Mouse (Mus musculus): ENCODE measurements at regions not wholly inside any gene's neighbourhood (a gene's known extent, or its start where the extent isn't known, plus 50 kb on each side); places are given as distances from the start of the nearest gene placed in this dataset.
A peak's percentile ranks its signal among the peaks of the same experiment; 100 is the strongest.

DNA sequence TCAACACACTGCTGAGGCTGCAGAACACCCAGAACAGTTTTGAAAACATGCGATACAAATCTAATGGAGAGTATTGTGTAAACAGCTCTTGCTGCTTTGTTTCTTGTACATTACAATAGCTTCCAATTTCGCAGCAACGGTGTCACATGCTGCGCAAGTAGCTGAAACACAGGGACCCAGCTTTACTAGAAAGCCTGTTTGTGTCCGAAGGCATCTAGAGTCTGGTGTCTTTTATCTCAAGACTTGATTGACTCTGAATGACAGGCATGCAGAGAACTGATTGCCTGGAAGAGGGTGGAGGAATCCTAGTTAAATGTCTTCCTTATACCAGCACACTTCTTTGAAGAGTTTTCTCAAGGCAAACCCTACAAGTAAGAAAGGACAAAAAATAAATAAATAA is 66.1 kb upstream of the Fgf10 start:
- Histone ChIP-seq H3K4me1 (ENCODE audit: control insufficient read depth, insufficient read depth, low read length) (no peaks in the 10 kb centered on the region; the same call in 1 of the 2 replicates), H3K27me3 (replicated peaks; ENCODE audit: control insufficient read depth, insufficient read depth, low read length) (no peaks in the 10 kb centered on the region), H3K36me3 (ENCODE audit: control insufficient read depth, insufficient read depth, low read length) (no peaks in the 10 kb centered on the region), H3K4me3 (ENCODE audit: insufficient read depth, low read depth, low read length) (no peak overlapping the region), H3K27ac (ENCODE audit: insufficient read depth, low read depth, low read length) (no peak overlapping the region)
- DNase-seq: no peak
- TF ChIP-seq POLR2A (IDR thresholded peaks at IDR 0.05; ENCODE audit: low read depth, low read length) (no peak), CTCF (conservative IDR thresholded peaks at IDR 0.05; ENCODE audit: insufficient read depth, insufficient read length, low read depth, low read length) (no peak)
- WGBS: 91% methylated on average over 5 of the region's 5 CpGs

DNA sequence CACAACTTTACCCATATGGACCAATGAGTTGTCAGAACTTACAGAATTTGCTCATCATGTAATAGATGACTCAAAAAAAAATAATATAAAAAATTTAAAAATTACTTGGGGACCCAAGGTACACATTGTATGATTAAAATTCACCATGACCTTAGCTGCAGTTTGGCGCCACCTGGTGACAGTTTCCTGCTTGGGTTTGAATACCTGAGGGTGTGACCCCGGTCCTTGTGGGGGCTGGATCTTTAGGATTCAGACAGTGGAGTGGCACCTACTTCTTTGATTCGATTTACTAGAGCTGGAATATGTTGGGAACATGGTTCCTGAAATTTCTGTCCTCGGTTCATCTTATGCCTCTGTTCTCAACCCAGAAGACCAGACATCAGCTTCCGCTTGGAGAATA is 72.7 kb upstream of the Fgf10 start:
- DNase-seq: peak; percentile 7
- H3K27me3 ChIP-seq (replicated peaks; ENCODE audit: control insufficient read depth, insufficient read depth, low read length): no peaks in the 10 kb centered on the region
- H3K36me3 ChIP-seq (ENCODE audit: control insufficient read depth, insufficient read depth, low read length): no peaks in the 10 kb centered on the region
- H3K4me1 ChIP-seq (ENCODE audit: control insufficient read depth, insufficient read depth, low read length): peaks cover 2% of the 10 kb centered on the region; the same call in 1 of the 2 replicates
- WGBS: 66% methylated on average over 5 of the region's 5 CpGs
- H3K27ac ChIP-seq (ENCODE audit: insufficient read depth, low read depth, low read length): no peak overlapping the region
- TF ChIP-seq CTCF (conservative IDR thresholded peaks at IDR 0.05; ENCODE audit: insufficient read depth, insufficient read length, low read depth, low read length) (peak; percentile 34; the same call in 1 of the 2 replicates), POLR2A (IDR thresholded peaks at IDR 0.05; ENCODE audit: low read depth, low read length) (no peak)
- no peak overlapping the region for H3K4me3 ChIP-seq (ENCODE audit: insufficient read depth, low read depth, low read length)

DNA sequence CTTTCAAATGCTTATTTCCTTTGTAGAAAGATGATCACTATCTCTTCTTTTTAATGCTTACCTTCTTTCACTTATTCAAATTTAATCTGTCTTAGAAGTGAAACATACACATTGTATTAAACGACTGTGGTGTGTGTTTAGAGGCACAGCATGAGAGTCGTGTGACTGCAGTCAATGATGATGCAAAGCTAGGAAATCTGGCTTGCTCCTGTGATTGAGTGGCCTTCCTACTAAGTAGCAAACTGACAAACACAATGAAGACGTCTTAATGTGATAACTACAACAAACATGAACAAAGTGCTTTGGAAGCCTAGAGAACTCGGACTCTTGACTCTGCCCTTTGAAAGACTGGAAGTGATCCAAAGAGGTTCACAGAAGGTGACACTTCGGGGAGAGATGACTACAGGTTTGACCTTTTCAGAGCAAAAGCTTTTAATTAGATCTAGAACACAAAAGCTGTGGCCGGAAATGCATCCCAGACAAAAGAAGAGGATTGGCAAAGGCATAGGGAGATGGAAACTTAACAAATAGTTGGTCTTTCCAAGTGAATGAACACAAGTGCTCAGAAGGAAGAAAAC is 73.3 kb upstream of the Fgf10 start:
- H3K36me3 ChIP-seq (ENCODE audit: control insufficient read depth, insufficient read depth, low read length): no peaks in the 10 kb centered on the region
- peaks cover 2% of the 10 kb centered on the region; the same call in 1 of the 2 replicates for H3K4me1 ChIP-seq (ENCODE audit: control insufficient read depth, insufficient read depth, low read length)
- no peak overlapping the region for H3K27ac ChIP-seq (ENCODE audit: insufficient read depth, low read depth, low read length)
- WGBS: 55% methylated on average over 6 of the region's 6 CpGs
- TF ChIP-seq CTCF (conservative IDR thresholded peaks at IDR 0.05; ENCODE audit: insufficient read depth, insufficient read length, low read depth, low read length): no peak
- no peak for TF ChIP-seq POLR2A (IDR thresholded peaks at IDR 0.05; ENCODE audit: low read depth, low read length)
- peak; percentile 75 for DNase-seq
- no peaks in the 10 kb centered on the region for H3K27me3 ChIP-seq (replicated peaks; ENCODE audit: control insufficient read depth, insufficient read depth, low read length)
- H3K4me3 ChIP-seq (ENCODE audit: insufficient read depth, low read depth, low read length): no peak overlapping the region

DNA sequence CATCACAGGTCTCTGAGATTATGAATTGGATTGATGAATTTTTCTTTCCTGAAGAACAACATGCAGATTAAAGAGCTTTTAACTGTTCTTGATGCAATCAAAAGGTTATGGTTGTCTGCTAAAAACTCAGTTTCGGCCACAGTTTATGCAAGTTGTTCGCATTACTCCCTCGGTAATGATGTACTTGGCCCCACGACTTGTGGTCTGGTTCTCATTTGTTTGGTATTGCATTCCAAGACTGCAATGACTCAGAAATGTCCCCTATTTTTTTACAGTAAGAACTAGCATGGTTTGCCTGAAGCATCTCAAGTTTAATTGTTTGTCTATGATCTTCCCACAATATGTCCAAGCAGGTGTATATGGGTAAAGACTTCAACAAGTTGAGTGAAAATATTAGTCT is 77.5 kb upstream of the Fgf10 start:
- no peak for DNase-seq
- TF ChIP-seq CTCF (conservative IDR thresholded peaks at IDR 0.05; ENCODE audit: insufficient read depth, insufficient read length, low read depth, low read length) (no peak), POLR2A (IDR thresholded peaks at IDR 0.05; ENCODE audit: low read depth, low read length) (no peak)
- no peak overlapping the region for H3K27ac ChIP-seq (ENCODE audit: insufficient read depth, low read depth, low read length)
- no peak overlapping the region for H3K4me3 ChIP-seq (ENCODE audit: insufficient read depth, low read depth, low read length)
- H3K4me1 ChIP-seq (ENCODE audit: control insufficient read depth, insufficient read depth, low read length): peaks cover 2% of the 10 kb centered on the region; the same call in 1 of the 2 replicates
- WGBS: 75% methylated on average over 4 of the region's 4 CpGs
- H3K36me3 ChIP-seq (ENCODE audit: control insufficient read depth, insufficient read depth, low read length): no peaks in the 10 kb centered on the region
- no peaks in the 10 kb centered on the region for H3K27me3 ChIP-seq (replicated peaks; ENCODE audit: control insufficient read depth, insufficient read depth, low read length)

DNA sequence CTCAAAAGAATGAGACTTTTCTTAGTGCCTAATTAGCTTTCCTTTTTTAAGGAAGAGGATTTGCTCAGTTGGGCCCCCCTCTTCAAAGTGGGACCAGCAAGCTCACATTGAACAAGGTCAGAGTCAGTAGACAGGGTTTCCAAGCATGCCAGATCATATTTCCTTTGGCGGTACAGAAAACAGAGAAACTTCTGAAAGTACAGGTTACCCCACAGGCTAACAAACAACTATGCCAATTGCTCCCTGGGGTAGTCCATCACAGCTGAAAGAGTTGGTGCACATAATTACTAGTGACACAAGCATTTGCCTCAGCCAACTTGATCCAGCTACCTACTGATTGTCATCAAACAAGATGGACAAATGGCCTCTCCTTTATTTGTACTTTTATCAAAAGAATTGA is 97.0 kb upstream of the Fgf10 start:
- TF ChIP-seq CTCF (conservative IDR thresholded peaks at IDR 0.05; ENCODE audit: insufficient read depth, insufficient read length, low read depth, low read length) (no peak), POLR2A (IDR thresholded peaks at IDR 0.05; ENCODE audit: low read depth, low read length) (no peak)
- no peak overlapping the region for H3K4me3 ChIP-seq (ENCODE audit: insufficient read depth, low read depth, low read length)
- no peak for DNase-seq

DNA sequence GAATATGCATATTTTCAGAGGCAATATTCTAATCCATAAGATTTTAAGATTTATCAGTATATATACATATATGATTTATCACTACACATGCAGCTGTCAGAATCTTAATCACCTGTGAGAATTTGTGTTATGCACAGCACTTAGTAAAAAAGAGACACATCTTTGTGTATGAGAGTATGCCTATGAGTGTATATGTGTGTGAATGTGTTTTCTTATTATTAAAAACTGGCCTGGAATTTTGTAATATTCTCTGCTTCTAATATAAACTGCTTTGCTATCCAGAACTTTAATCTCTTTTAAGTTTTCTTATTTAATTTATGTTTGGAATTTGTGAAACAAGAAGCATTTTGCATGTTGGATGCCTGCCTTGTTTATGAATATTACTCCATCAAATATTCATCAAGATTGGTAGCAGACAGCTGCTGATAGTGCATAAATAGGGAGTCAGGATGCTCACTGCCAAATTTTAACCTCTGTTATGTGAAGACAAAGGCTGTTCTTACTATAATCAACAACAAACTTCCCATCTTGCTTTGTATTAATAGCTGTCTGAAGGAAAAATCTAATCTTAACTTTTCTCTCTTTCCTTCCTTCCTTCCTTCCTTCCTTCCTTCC is 104.3 kb upstream of the Fgf10 start:
- H3K27ac ChIP-seq (ENCODE audit: insufficient read depth, low read depth, low read length): no peak overlapping the region
- H3K36me3 ChIP-seq (ENCODE audit: control insufficient read depth, insufficient read depth, low read length): no peaks in the 10 kb centered on the region
- H3K4me3 ChIP-seq (ENCODE audit: insufficient read depth, low read depth, low read length): no peak overlapping the region
- DNase-seq: no peak
- TF ChIP-seq POLR2A (IDR thresholded peaks at IDR 0.05; ENCODE audit: low read depth, low read length) (no peak), CTCF (conservative IDR thresholded peaks at IDR 0.05; ENCODE audit: insufficient read depth, insufficient read length, low read depth, low read length) (no peak)
- no peaks in the 10 kb centered on the region for H3K4me1 ChIP-seq (ENCODE audit: control insufficient read depth, insufficient read depth, low read length)
- no peaks in the 10 kb centered on the region for H3K27me3 ChIP-seq (replicated peaks; ENCODE audit: control insufficient read depth, insufficient read depth, low read length)

More for the DNA sequence above, 97.0 kb upstream of the Fgf10 start:
- Histone ChIP-seq H3K27me3 (replicated peaks; ENCODE audit: control insufficient read depth, insufficient read depth, low read length) (no peaks in the 10 kb centered on the region), H3K36me3 (ENCODE audit: control insufficient read depth, insufficient read depth, low read length) (no peaks in the 10 kb centered on the region), H3K27ac (ENCODE audit: insufficient read depth, low read depth, low read length) (no peak overlapping the region), H3K4me1 (ENCODE audit: control insufficient read depth, insufficient read depth, low read length) (no peaks in the 10 kb centered on the region)
- WGBS: 44% methylated on average over 1 of the region's 1 CpGs

DNA sequence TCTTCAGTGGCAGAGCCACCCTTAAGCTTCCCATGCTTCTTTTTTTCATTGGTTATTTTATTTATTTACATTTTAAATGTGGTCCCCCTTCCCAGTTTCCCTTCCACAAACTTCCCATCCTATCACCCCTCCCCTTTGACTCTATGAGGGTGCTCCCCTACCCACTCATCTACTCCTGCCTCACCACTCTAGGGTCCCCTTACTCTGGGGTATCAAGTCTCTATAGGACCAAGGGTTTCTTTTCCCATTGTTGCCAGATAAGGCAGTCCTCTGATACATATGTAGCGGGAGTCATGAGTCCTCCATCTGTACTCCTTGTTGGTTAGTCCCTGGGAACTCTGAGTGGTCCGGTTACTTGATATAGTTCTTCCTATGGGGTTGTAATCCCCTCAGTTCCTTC is 110.6 kb upstream of the Fgf10 start:
- 89% methylated on average over 2 of the region's 2 CpGs for WGBS
- Histone ChIP-seq H3K36me3 (ENCODE audit: control insufficient read depth, insufficient read depth, low read length) (no peaks in the 10 kb centered on the region), H3K27me3 (replicated peaks; ENCODE audit: control insufficient read depth, insufficient read depth, low read length) (no peaks in the 10 kb centered on the region), H3K27ac (ENCODE audit: insufficient read depth, low read depth, low read length) (no peak overlapping the region), H3K4me3 (ENCODE audit: insufficient read depth, low read depth, low read length) (no peak overlapping the region), H3K4me1 (ENCODE audit: control insufficient read depth, insufficient read depth, low read length) (no peaks in the 10 kb centered on the region)
- TF ChIP-seq POLR2A (IDR thresholded peaks at IDR 0.05; ENCODE audit: low read depth, low read length) (no peak), CTCF (conservative IDR thresholded peaks at IDR 0.05; ENCODE audit: insufficient read depth, insufficient read length, low read depth, low read length) (no peak)
- no peak for DNase-seq
